Mouse (Mus musculus): ENCODE measurements around the gene Col17a1.

DNA sequence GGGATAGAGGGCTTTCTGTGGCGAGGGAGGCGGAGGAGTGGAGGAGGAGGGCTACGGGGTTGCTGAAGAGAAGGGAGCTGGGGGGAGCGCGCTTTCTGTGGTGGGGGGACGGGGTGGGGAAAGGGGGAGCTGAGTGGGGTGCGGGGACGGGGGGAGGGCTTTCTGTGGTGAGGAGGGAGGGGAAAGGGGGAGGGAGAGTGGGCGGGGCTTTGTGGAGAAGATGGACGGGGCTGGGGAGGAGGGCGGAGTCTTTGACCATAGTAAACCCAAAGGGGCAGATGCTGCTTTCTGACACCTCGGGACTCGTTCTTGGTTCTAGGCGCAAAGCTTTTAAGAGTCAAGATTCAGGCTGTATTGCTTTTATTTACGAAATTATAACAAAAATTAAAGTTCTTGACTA, 40.0 kb upstream of the Col17a1 start:
- TF ChIP-seq POLR2A (IDR thresholded peaks at IDR 0.05; ENCODE audit: insufficient read depth, low read length) = no peak
- no peak for TF ChIP-seq EP300 (IDR thresholded peaks at IDR 0.05; ENCODE audit: insufficient read depth, low read depth, low read length)
- no peak for TF ChIP-seq CTCF (IDR thresholded peaks at IDR 0.05; ENCODE audit: low read depth, low read length)

Measured in ES-Bruce4 (cell line).